Mouse (Mus musculus) gonadal fat pad, adult 2 months (tissue): Measurements from ENCODE around the gene Celf6. TPM values are rescaled to one million over a fixed set of nuclear protein-coding genes. Genes with fewer than 3 reads are reported as not detected.

Experiments used
- DNase-seq: peaks from one replicate; pipeline ENCODE4 v3.0.0-alpha.2; 2012; ENCODE audit warnings: low read depth
- polyA plus RNA-seq: library from polyadenylated mRNA; depleted of rRNA; stranded (reverse); fragments of >200 nt; gene quantifications from 2 replicates; pipeline ENCODE4 v1.2.3, GENCODE M21; 2012

Gene Celf6
- polyA plus RNA-seq, 1 experiment, result 0.07 TPM

DNA sequence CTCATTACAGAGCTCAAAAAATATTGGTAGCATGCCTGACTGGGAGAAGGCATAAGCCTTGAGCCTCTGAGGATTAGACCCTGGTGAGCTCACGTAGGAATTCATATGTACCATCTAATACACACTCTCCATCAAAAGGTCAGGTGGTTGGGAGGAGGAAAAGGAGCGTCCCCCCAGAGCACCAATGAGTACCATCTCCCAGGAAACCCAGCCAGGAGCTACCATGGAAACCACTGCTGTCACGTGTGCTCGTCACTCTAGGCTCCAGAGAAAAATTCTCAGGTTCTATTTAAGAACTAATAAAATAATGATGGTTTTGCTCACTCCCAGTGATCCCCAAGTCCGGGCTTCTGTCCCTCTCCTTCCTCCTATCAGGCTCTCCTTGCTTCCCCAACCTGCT lies 10.5 kb downstream of the Celf6 start:
- no peak for DNase-seq

GRCm38 (mm10) chr9:59588710-59589671 lies 11.3 kb downstream of the Celf6 start:
- no peak for DNase-seq

DNA sequence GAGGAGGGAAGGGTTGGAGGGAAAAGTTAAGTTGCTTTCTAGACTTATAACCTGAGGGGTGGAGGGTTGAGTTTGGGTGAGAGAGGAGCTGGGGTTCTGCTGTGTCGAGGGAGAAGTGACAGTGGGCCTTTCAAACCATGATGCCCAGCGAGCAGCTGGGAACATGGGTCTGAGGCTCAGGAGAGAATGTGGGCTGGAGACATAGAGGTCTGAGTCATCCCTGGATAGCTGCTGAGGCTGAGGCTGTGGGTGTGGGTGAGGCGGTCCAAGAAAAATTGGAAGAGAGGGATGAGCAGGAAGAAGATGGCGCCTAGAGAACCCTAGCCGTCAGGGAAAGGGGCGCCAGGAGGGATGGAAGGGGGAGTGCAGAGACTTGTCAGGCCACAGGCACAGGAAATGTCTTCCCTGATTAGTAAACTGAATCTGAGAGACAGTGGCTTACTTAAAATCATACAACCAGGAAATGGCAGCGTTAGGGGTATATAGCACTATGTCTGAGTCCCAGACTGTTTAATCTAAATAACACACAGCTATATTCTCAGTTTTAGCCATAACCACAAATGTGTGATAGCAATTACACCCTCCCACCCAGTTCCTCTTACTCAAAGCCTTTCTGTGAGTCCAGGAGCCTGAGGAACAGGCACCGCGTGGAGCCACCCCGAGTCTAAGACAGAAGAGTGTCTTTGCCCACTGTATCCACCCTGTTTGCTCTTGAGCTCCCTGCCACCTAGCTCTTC lies 12.2 kb downstream of the Celf6 start:
- DNase-seq, result no peak

DNA sequence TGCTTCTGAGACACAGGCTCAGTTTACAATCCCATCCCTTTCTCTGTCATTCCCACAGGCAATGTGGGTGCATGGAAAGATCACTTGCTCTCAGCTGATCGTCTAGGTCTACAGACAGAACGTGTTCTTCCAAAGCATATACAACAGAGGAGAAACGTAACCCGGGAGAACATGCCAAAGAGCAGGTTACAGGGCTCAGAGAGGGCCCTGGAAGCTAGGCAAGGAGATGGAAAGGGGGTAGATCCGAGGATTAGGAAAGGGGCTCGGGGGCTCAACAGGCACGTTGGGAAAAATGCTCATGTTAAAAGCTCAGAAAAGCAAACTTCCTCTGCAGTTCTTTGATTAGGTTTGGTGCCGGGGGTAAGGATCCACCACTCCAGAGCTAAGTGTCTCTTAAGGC lies 23.9 kb downstream of the Celf6 start:
- no peak for DNase-seq

- no peak for DNase-seq
These were observed 28.2 kb downstream of the Celf6 start for GRCm38 (mm10) chr9:59605967-59606366.

GRCm38 (mm10) chr9:59610950-59611349 lies 33.2 kb downstream of the Celf6 start:
- DNase-seq, result no peak

DNA sequence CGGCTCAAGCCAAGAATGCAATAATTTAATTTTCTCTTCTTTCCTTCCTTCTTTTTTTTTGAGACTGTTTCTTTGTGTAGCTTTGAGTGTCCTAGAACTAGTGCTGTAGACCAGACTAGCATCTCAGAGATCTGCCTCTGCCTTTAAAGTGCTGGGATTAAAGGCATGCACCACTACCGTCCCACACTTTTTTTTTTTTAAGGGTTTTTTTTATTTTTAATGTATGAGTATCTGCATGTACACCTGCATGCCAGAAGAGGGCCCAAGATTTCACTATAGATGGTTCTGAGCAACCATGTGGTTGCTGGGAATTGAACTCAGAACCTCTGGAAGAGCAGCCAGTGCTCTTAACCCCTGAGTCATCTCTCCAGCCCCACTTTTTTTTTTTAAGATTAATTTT lies 38.1 kb downstream of the Celf6 start:
- no peak for DNase-seq

DNA sequence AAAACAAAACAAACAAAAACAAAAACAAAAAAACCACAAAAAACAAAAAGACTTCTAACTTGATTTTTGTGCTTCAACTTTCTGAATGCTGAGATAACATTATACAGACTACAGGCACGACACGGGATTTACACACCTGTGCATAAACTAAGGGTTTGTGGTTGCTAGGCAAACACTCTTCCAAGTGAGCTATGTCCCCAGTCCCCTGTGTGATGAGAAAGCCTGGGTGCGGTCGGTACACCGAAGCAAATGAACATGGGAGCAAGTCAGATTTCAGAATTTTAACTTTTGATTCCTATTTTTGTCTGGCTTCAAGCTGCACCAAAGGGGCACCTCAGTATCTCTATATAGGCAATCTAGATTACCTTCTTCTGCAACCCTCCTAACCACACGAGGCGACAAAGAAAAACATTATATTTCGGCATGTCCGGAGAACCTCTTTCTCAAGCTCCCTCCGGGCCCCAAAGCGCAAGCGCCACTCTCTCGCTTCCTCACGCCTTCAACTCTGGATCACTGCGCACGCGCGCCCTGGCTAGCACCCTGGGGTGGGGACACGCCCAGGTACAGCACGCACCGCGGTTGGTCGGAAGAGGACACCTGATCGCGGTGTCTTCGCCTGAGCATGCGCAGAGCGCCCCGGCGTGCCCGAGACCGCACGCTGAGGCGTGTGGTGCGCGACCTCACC lies 39.0 kb downstream of the Celf6 start, which contains the start of gene Parp6:
Gene Parp6, plus strand, starts transcription at position 663 of the 685 bp plus-strand sequence.
- peak; percentile 86 for DNase-seq

- no peak for DNase-seq
These were observed 39.7 kb downstream of the Celf6 start for GRCm38 (mm10) chr9:59617307-59617973.

DNA sequence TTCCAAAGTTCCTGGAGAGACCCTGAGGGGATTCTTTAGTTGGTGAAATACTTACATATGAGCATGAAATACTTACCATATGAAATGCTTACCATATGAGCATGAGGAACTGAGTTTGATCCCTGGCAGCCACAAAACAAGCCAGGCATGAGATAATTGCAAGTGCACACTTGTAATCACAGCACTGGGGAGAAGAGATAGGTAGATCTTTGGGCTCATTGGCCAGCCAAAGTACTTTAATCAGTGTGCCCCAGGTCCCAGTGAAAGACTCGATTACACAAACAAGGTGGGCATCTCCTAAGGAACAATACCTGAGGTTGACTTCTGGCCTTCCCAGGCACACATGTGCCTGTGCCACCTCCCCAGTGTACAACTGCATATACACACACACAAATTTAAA lies 60.7 kb downstream of the Celf6 start:
- no peak for DNase-seq

GRCm38 (mm10) chr9:59639936-59640335 lies 62.2 kb downstream of the Celf6 start:
- DNase-seq, result no peak

GRCm38 (mm10) chr9:59641320-59641719 lies 63.6 kb downstream of the Celf6 start:
- no peak for DNase-seq

GRCm38 (mm10) chr9:59649911-59650310 lies 72.2 kb downstream of the Celf6 start:
- no peak for DNase-seq

DNA sequence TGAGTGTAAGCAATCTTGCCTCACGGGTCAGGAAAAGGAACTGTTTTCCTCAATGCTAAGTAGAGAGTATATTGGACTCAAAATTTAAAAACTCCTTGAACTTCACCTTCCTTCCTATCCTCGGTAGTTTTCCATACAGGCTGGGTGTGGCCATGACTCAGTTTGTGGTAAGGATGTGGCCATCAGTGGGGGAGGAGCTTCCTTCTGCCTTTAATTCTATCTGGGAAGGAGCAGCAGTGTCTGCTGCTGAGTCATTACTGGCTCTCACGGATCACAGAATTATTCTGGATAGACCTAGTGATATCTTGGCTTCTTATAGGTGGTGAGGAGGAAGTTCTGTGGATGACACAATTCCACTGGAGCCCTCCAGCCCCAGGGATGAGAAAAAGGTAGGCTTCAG lies 75.7 kb downstream of the Celf6 start:
- no peak for DNase-seq

DNA sequence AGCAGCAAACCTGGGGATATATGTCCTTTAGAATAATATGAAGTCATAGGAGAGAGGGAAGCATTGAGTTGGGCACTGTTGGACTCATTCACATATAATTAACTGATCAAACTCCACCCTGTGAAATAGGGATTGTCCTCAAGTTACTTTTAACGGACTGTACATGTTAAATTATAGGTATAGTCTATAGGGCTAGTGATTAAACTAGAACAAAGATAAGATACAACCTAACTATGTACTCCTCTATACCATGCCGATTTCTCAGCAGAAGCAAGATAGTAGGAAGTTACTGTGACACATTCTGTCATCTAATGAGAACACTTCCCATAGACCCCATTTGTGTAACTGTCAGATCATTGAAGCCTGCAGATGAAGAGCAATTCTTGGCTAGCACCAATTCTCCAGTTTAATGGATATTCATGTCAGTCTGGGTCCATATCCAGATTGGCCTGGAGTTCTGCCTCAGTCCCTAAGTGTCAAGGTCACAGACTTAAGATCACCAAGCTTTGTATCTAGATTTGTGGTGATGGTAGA lies 76.8 kb downstream of the Celf6 start:
- DNase-seq, result no peak

DNA sequence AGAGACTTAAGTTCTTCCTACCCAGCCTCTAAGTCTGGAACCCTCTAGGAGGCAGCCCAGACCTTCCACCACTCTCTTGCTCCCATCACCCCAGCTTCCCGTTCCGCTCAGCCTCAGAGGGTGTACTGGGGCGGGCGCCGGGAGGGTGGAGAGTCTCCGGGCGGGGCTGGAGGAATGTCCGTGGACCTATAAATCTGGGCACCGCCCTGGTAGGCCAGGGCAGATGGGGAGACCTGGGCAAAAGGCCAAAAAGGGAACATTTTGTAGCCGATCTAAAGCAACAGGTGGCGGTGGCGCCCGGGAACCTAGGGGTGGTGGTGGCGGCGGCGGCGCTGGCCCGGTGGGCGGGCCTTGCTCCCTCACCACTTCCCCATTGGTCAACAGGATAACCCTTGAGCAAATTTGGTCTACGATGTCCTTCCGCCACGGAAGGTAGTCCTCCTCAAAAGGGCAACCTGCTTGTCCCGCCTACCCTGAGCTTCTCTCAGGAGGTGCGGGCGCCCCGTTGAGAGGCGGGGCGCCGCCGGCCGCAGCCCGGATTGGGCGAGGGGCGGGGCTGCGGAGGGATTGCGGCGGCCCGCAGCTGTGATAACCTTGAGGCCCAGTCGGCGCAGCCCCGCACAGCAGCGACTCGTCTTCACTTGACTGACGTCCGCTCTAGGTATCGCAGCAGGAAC lies 78.4 kb downstream of the Celf6 start, which contains the start of gene Pkm:
Gene Pkm, plus strand, starts transcription at position 411 of the 677 bp plus-strand sequence.
- peak; percentile 98 for DNase-seq
